Mouse (Mus musculus) heart, postnatal 14 days (tissue): ENCODE results near the gene Pkd2. TPM values are rescaled to one million over a fixed set of nuclear protein-coding genes. Genes with fewer than 3 reads are reported as not detected.
A peak's percentile ranks its signal among the peaks of the same experiment; 100 is the strongest.
"Not testable (repeated sequence)": the region's sequence is repeated elsewhere in the genome, so short reads cannot be mapped to it uniquely, and the experiment has no call there.

Experiments
- DNase-seq, 2 experiments: peaks; one replicate each; pipeline ENCODE4 v3.0.0; 2021 to 2022
- intact Hi-C: fragments of 180-260 bp; cut with DNase I; formaldehyde crosslinking; loops from one replicate; pipeline ENCODE4 v1.15.1; 2025
- long read RNA-seq, 2 experiments: library from polyadenylated mRNA; stranded (forward); transcript quantifications; one replicate each; pipeline ENCODE4 v2.0.0; 2021
- total RNA-seq, 2 experiments: library from RNA; stranded (reverse); gene quantifications; 2 replicates each; pipeline ENCODE4 v1.2.3; 2021

Pkd2 gene
- 10 to 100 TPM; 27.9 to 30.2 TPM for total RNA-seq
- long read RNA-seq, experiment 1, full-length matches to known transcripts, result 22 of 29 reads
- long read RNA-seq, experiment 1, partial matches to known transcripts, result 2 of 29 reads
- long read RNA-seq, experiment 1, other reads (novel, unspliced or antisense), result 5 of 29 reads
- long read RNA-seq, experiment 2, full-length matches to known transcripts, result 25 of 33 reads
- long read RNA-seq, experiment 2, partial matches to known transcripts, result 2 of 33 reads
- long read RNA-seq, experiment 2, other reads (novel, unspliced or antisense), result 6 of 33 reads

- intact Hi-C loops, result no loop called here
- DNase-seq, result peak; percentile 85 to 87
These were observed at the start of gene Pkd2 for GRCm38 (mm10) chr5:104458832-104459705. Gene Pkd2 (plus strand): TSS chr5:104459450.

DNA sequence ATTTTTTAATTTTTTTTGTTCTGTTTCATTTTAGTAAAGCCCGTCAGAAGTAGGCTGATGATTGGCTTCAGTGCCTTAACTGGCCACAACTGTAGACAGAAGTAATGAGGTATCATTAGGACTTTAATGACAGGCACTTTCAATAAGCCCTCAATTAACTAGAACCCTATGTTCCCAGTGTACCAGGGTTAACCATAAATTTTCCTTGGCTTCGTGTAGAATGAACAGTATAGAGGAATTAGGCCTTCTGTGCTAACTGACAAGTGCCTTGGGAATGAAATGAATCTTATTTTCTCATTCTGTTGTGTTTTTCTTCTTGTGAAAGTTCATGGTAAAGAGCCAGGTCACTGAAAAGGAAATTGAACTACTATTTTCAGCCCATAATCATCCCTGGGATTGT lies 43.3 kb upstream of the Pkd2 start:
- intact Hi-C loops, result no loop called here
- DNase-seq, result no peak

GRCm38 (mm10) chr5:104417028-104417427 lies 42.2 kb upstream of the Pkd2 start:
- intact Hi-C loops, result no loop called here
- DNase-seq, result no peak

DNA sequence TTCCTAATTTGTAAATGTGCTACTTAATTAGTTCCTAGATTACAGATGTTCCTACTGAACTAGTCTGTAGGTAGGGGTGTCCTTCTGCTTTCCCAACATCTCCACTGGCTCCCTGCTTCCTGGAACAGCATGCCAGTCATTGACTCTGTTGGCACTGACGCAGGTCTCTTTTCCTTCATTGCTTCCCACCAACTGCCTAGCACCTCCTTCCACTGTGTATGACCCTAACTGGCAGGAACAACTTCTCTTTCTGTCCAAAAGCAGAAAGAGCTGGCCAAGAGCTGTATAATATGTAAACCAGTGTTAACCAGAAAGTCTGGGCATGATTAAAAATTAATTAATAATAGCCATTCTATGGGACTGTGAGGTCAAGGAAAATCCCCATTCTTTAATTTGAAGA lies 41.5 kb upstream of the Pkd2 start:
- DNase-seq, result no peak
- intact Hi-C loops, result no loop called here

DNA sequence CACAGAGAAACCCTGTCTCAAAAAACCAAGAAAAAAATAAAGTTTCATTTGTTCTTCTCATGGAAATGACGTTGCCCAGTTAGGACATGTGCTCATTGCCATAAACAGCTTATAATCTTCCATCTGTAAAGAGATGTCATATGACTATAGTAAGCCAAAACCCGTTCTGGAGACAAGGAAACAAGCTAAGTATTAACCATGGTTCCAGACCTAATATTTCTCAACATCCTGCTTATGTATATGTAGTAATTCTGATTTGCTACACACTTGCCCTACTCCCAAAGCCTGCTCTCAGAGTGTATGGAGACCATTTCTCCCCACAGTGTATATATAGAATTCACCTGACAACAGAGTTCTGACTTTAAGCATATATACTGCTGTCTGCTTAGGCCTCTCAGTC lies 37.2 kb upstream of the Pkd2 start:
- intact Hi-C loops, result no loop called here
- DNase-seq, result no peak

DNA sequence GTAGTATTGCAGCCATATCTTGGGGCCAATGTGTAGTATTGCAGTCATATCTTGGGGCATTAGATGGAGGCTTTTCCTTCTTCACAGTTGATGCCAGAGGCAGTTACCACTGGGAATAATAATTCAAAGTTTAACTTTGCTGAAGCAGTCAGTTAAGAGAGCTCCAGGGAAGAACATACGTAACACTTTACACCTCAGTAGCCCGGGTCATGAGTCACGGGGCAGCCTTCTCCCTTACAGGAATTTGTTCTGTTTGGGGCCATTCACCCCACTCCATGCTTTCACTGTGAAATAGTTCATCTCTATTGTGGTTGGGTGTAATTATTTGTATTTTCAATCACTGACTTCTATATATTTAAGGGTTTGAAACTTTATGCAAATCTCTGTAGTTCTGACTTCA lies 35.4 kb upstream of the Pkd2 start:
- intact Hi-C loops, result no loop called here
- DNase-seq, result no peak

DNA sequence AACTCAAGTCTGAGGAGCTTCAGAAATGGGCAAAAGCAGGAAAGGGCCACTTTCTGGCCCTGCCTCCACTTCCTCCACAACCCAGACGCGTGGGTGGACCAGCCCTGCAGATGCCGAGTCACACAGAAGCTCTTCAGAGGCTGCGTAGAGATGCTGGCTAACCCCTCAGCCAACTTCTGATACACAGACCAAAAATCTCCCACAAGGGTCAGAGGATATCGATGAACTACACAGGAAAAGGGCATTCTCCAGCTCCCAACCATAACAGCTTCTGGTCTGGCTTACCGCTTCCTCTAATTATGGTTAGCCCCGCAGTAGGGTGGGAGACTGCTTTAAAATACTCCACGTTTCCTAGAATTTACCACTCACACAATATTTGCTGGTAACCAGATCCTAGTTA lies 33.3 kb upstream of the Pkd2 start:
- intact Hi-C loops, result no loop called here
- no peak for DNase-seq

GRCm38 (mm10) chr5:104432886-104433285 lies 26.4 kb upstream of the Pkd2 start:
- intact Hi-C loops, result loop anchor here (1.0 kb wide), 1 partner anchor 88 kb away; no protein-coding TSS in a partner anchor
- DNase-seq, result peak; percentile 17 to 21

GRCm38 (mm10) chr5:104433968-104434565 lies 25.2 kb upstream of the Pkd2 start:
- intact Hi-C loops, result loop anchor here (1.0 kb wide), 1 partner anchor 89 kb away; no protein-coding TSS in a partner anchor
- no peak for DNase-seq

DNA sequence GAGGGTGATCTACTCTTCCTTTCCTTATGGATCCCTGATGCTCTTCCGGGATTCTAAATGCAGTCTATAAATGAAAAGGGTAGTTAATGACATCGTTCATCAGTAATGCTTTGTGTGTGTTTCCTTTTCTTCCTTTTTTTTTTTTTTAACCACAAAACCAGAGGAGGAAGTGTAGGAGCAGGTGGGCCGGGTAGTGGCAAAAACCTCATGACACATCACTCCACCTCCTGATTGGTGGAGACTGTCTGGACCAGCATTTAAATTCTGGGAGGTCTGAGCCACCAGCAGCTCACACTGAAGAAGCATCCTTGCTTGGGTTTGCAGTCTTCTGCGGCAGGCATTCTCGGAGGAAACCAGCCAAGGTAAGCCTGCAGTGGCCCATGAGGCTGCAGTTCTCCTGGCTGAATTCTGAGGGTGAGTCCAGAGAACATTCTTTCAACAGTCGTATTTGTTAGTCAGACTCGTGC lies 24.4 kb upstream of the Pkd2 start, which contains the start of gene Spp1:
TSS of gene Spp1 (plus strand) at position 284 of the 467 bp plus-strand sequence.
- intact Hi-C loops, result no loop called here
- no peak for DNase-seq

GRCm38 (mm10) chr5:104436406-104437076 lies 22.7 kb upstream of the Pkd2 start:
- intact Hi-C loops, result no loop called here
- no peak for DNase-seq

DNA sequence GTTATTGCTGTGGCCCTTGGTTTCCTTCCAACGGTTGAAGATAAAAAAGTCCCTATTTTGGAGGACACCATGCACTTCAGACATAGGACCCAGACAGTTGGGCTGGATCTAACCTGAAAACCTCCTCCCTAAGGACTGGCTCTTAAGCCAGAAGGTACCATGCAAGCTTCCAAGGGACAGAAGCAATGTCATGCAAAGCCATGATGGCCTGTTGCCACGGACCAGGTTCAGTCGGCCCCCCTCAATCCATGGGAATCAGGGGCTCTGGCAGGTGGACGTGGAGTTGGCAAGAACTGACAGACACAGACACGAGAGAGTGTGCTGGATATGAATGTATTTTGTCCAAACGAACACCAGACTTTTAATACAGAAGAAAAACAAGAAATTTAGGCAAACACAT lies 16.9 kb upstream of the Pkd2 start:
- no peak for DNase-seq
- intact Hi-C loops, result no loop called here

DNA sequence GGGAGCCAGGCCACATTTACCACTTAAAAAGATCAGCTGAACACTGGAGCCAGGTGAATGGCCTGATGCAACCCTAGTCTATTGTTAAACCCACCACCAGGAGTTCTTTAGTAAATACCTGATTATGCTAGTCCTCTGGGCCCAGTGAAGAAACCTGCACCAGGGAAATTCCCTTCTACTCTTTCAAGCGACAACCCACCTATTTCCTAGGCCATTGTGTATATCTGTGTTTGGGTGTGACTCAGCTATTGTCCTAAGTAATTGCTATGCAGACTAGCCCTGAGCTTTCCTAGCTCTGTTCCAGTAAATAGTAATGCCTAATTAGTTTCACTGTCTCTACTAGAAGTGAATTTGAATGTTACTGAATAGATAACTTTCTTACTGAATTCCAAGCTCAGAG lies 16.4 kb upstream of the Pkd2 start:
- intact Hi-C loops, result no loop called here
- no peak for DNase-seq

- peak; percentile 48 to 67 for DNase-seq
- intact Hi-C loops, result loop anchor here (1.0 to 5.0 kb wide), 2 partner anchors 101 to 229 kb away; no protein-coding TSS in a partner anchor
These were observed 13.1 kb upstream of the Pkd2 start for GRCm38 (mm10) chr5:104446156-104446555.

- intact Hi-C loops, result loop anchor here (5.0 kb wide), 1 partner anchor 231 kb away; no protein-coding TSS in a partner anchor
- not testable (repeated sequence) for DNase-seq
These were observed 10.9 kb upstream of the Pkd2 start for GRCm38 (mm10) chr5:104448346-104448745.

- DNase-seq, result no peak
- intact Hi-C loops, result loop anchor here (5.0 kb wide), 1 partner anchor 232 kb away; no protein-coding TSS in a partner anchor
These were observed 9.8 kb upstream of the Pkd2 start for GRCm38 (mm10) chr5:104449491-104449890.

DNA sequence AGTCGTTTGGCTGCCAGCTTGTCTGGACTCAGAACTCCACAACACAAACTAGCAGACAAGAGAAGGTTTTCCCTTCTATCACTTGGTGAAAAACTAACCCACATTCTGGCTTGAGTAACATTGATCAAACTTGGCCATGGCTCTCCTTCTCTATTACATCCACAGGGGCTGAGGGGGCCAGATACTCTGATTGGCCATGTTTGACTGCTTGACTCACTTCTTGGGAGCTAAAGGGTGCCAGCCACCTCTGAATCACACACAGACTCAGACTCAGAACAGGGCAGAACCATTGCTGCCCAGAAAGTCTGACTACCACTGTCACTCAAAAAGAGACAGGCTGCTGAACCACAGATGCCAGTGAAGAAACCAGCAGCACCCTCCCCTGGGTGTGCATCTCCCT lies 6.2 kb upstream of the Pkd2 start:
- intact Hi-C loops, result no loop called here

GRCm38 (mm10) chr5:104454564-104454963 lies 4.7 kb upstream of the Pkd2 start:
- DNase-seq, result no peak
- intact Hi-C loops, result no loop called here

More for the DNA sequence above, 6.2 kb upstream of the Pkd2 start:
- no peak for DNase-seq

- intact Hi-C loops, result no loop called here
- peak; percentile 59 to 61 for DNase-seq
These were observed 631 bp downstream of the Pkd2 start for GRCm38 (mm10) chr5:104459706-104460455.

DNA sequence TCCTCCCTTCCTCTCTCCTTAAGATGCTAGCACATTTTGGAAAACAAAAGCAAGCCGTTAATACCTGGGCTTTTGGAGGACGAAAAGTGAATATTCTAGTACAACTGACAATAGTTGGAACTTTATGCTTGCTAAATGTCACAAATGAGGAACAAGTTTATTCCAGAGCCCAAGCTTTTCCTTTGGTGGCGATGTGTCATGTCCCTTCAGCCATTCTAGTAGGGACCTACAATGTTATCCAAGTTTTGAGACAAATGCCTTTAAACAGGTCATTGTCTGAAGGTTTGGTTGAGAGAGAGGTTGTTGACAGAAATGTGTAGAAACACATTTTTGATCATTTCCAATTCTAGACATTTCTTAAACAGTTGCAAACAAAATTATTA lies 1.2 kb downstream of the Pkd2 start:
- intact Hi-C loops, result no loop called here
- DNase-seq, result peak; percentile 16 to 18
